Mouse (Mus musculus) bone marrow, adult 2 months (tissue): ENCODE measurements around the gene Ehd1.

Source experiments
- CTCF ChIP-seq: fragments of 200-500 bp; IDR thresholded peaks from 2 replicates; pipeline ENCODE4 v1.5.1; 2011; ENCODE audit warnings: low read length, control low read depth; ENCODE audit not compliant: control insufficient read depth, insufficient read depth
- POLR2A ChIP-seq: fragments of 200-500 bp; IDR thresholded peaks from 2 replicates; pipeline ENCODE4 v1.6.1; 2011; ENCODE audit warnings: low read depth, mild to moderate bottlenecking, control low read depth, low read length, borderline replicate concordance; ENCODE audit not compliant: control insufficient read depth

DNA sequence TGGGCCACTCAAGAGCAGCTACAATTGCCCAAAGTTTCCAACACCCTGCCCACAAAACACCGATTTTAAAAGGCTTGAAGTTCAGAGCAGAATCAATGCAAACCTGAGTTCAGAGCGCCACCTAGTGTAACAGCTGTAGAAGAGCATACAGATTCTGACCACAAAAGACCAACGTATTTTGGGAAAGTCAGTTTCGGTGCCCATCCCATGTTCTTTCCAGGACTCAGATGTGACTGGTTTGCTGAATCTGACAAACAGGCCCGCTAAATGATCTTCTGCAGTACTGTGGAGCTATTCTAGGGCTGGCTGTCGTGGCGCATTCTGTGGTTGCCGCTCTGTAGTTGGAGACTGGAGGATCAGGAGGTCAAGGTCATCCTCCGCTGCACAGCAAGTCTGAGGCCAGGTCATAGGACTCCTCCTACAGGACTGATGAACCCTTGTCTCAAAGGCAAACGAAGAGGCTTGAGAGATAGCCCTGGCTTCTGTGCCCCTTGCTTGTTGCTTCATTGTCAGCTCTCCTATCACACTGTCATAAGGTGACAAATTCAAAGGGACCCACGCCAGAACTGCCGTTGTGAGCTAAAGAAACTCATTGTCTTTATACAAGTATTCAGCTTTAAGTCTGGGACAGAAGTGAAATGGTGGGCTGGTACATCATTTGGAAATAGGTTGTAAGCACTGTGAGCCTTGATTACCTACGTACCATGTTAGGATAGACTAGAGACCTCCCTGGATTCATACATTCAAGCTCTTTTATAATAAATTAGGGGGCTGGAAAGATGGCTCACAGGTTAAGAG lies 55.4 kb downstream of the Ehd1 start:
- TF ChIP-seq CTCF = peak; percentile 37
- TF ChIP-seq POLR2A = no peak
